Mouse (Mus musculus) ovary, postnatal 14 days (tissue): ENCODE results near the gene Slc37a1.
A peak's percentile ranks its signal among the peaks of the same experiment; 100 is the strongest.
"Not testable (repeated sequence)": the region's sequence is repeated elsewhere in the genome, so short reads cannot be mapped to it uniquely, and the experiment has no call there.

Experiments used
- DNase-seq: peaks from one replicate; pipeline ENCODE4 v3.0.0; 2022; ENCODE audit warnings: low spot score

The Slc37a1 gene

GRCm38 (mm10) chr17:31353255-31353654 is 66.7 kb downstream of the Slc37a1 start:
- DNase-seq, result no peak

- not testable (repeated sequence) for DNase-seq
Observed at GRCm38 (mm10) chr17:31354684-31355083, 68.1 kb downstream of the Slc37a1 start.

- no peak for DNase-seq
Observed at GRCm38 (mm10) chr17:31355792-31356502, 69.4 kb downstream of the Slc37a1 start.

- DNase-seq, result no peak
Observed at GRCm38 (mm10) chr17:31360582-31360981, 74.0 kb downstream of the Slc37a1 start.

GRCm38 (mm10) chr17:31365586-31366166 is 79.1 kb downstream of the Slc37a1 start:
- no peak for DNase-seq

GRCm38 (mm10) chr17:31370221-31370620 is 83.6 kb downstream of the Slc37a1 start:
- DNase-seq, result no peak

- DNase-seq, result no peak
Observed at GRCm38 (mm10) chr17:31370931-31371330, 84.3 kb downstream of the Slc37a1 start.

GRCm38 (mm10) chr17:31377961-31378360 is 91.4 kb downstream of the Slc37a1 start:
- peak; percentile 51 for DNase-seq

- DNase-seq, result no peak
Observed at GRCm38 (mm10) chr17:31378361-31378761, 91.8 kb downstream of the Slc37a1 start.

GRCm38 (mm10) chr17:31379086-31379485 is 92.5 kb downstream of the Slc37a1 start:
- DNase-seq, result no peak

- no peak for DNase-seq
Observed at GRCm38 (mm10) chr17:31379863-31380262, 93.3 kb downstream of the Slc37a1 start.

GRCm38 (mm10) chr17:31383320-31383719 is 96.7 kb downstream of the Slc37a1 start:
- no peak for DNase-seq

- DNase-seq, result no peak
Observed at GRCm38 (mm10) chr17:31384968-31385627, 98.5 kb downstream of the Slc37a1 start.

GRCm38 (mm10) chr17:31385671-31386665 is 99.4 kb downstream of the Slc37a1 start, which contains the start of gene Pde9a:
TSS of gene Pde9a (plus strand) at chr17:31386210.
- peak; percentile 45 for DNase-seq

- DNase-seq, result no peak
Observed at GRCm38 (mm10) chr17:31386766-31387275, 100.2 kb downstream of the Slc37a1 start.

GRCm38 (mm10) chr17:31389432-31390050 is 102.9 kb downstream of the Slc37a1 start:
- no peak for DNase-seq

- DNase-seq, result no peak
Observed at GRCm38 (mm10) chr17:31391462-31391861, 104.9 kb downstream of the Slc37a1 start.

- no peak for DNase-seq
Observed at GRCm38 (mm10) chr17:31392041-31392440, 105.4 kb downstream of the Slc37a1 start.

- no peak for DNase-seq
Observed at GRCm38 (mm10) chr17:31393811-31394210, 107.2 kb downstream of the Slc37a1 start.

- DNase-seq, result no peak
Observed at GRCm38 (mm10) chr17:31400294-31400693, 113.7 kb downstream of the Slc37a1 start.
